Mouse (Mus musculus): ENCODE measurements around the gene Cdc25b.

DNA sequence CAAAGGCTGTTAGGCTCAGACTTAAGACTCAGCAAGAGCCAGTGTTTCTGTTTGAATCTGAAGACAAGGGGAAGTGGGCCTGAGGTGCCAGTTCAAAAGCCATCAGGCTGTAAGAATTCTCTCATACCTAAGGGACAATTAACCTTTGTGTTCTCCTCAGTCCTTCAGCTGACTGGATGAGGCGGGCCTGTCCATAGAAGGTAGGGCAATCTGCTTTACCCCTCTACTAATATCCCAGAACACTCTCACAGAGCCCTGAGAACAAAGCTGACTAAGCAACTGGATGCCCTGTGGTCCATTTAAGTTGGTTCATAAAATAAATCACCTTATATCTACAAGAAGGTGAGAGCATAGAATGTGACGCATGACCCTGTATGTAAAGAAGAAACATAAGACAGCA lies 20.6 kb upstream of the Cdc25b start:
- TF ChIP-seq CTCF (conservative IDR thresholded peaks at IDR 0.05; ENCODE audit: low read length) = no peak
- TF ChIP-seq NANOG (IDR thresholded peaks at IDR 0.05; ENCODE audit: borderline replicate concordance, low read length) = no peak
